Mouse (Mus musculus): Measurements from ENCODE around the gene Auts2.

GRCm38 (mm10) chr5:132408892-132409575 lies 134.1 kb downstream of the Auts2 start:
- no peak for TF ChIP-seq CTCF (IDR thresholded peaks at IDR 0.05; ENCODE audit: low read depth)
- no peak for TF ChIP-seq EP300 (IDR thresholded peaks at IDR 0.05; ENCODE audit: low read depth)
